Mouse (Mus musculus): Measurements from ENCODE around the gene Prickle2.

Prickle2 gene

GRCm38 (mm10) chr6:92520088-92520875 lies 185.7 kb downstream of the Prickle2 start:
- no peak for DNase-seq (ENCODE audit: low spot score in 2 of 2)

GRCm38 (mm10) chr6:92518438-92518968 lies 187.5 kb downstream of the Prickle2 start:
- no peak for DNase-seq (ENCODE audit: low spot score in 2 of 2)

GRCm38 (mm10) chr6:92517002-92517401 lies 189.0 kb downstream of the Prickle2 start:
- DNase-seq (ENCODE audit: low spot score in 2 of 2), result no peak

- DNase-seq (ENCODE audit: low spot score in 2 of 2), result no peak
Observed at GRCm38 (mm10) chr6:92512001-92512400, 194.0 kb downstream of the Prickle2 start.

- DNase-seq (ENCODE audit: low spot score in 2 of 2), result no peak
Observed at GRCm38 (mm10) chr6:92509712-92510111, 196.2 kb downstream of the Prickle2 start.

- no peak for DNase-seq (ENCODE audit: low spot score in 2 of 2)
Observed at GRCm38 (mm10) chr6:92506276-92506675, 199.7 kb downstream of the Prickle2 start.

GRCm38 (mm10) chr6:92499449-92499848 lies 206.5 kb downstream of the Prickle2 start:
- DNase-seq (ENCODE audit: low spot score in 2 of 2), result no peak

GRCm38 (mm10) chr6:92498574-92498973 lies 207.4 kb downstream of the Prickle2 start:
- DNase-seq (ENCODE audit: low spot score in 2 of 2), result no peak

- DNase-seq (ENCODE audit: low spot score in 2 of 2), result no peak
Observed at GRCm38 (mm10) chr6:92497279-92497678, 208.7 kb downstream of the Prickle2 start.

GRCm38 (mm10) chr6:92495500-92495899 lies 210.5 kb downstream of the Prickle2 start:
- no peak for DNase-seq (ENCODE audit: low spot score in 2 of 2)

- DNase-seq (ENCODE audit: low spot score in 2 of 2), result no peak
Observed at GRCm38 (mm10) chr6:92481690-92481956, 224.3 kb downstream of the Prickle2 start.

GRCm38 (mm10) chr6:92480941-92481689 lies 224.8 kb downstream of the Prickle2 start:
- peak; percentile 79 to 84 for DNase-seq (ENCODE audit: low spot score in 2 of 2)

GRCm38 (mm10) chr6:92478612-92479011 lies 227.3 kb downstream of the Prickle2 start:
- DNase-seq (ENCODE audit: low spot score in 2 of 2), result no peak

- DNase-seq (ENCODE audit: low spot score in 2 of 2), result no peak
Observed at GRCm38 (mm10) chr6:92477621-92478020, 228.3 kb downstream of the Prickle2 start.

- no peak for DNase-seq (ENCODE audit: low spot score in 2 of 2)
Observed at GRCm38 (mm10) chr6:92469456-92469855, 236.5 kb downstream of the Prickle2 start.

GRCm38 (mm10) chr6:92468892-92469291 lies 237.1 kb downstream of the Prickle2 start:
- no peak for DNase-seq (ENCODE audit: low spot score in 2 of 2)

- DNase-seq (ENCODE audit: low spot score in 2 of 2), result no peak
Observed at GRCm38 (mm10) chr6:92468383-92468791, 237.6 kb downstream of the Prickle2 start.

- DNase-seq (ENCODE audit: low spot score in 2 of 2), result peak; percentile 59 to 70
Observed at GRCm38 (mm10) chr6:92467343-92467742, 238.6 kb downstream of the Prickle2 start.

- DNase-seq (ENCODE audit: low spot score in 2 of 2), result no peak
Observed at GRCm38 (mm10) chr6:92465666-92466065, 240.3 kb downstream of the Prickle2 start.

- no peak for DNase-seq (ENCODE audit: low spot score in 2 of 2)
Observed at GRCm38 (mm10) chr6:92464781-92465337, 241.1 kb downstream of the Prickle2 start.

- no peak for DNase-seq (ENCODE audit: low spot score in 2 of 2)
Observed at GRCm38 (mm10) chr6:92463768-92464167, 242.2 kb downstream of the Prickle2 start.

GRCm38 (mm10) chr6:92460750-92461149 lies 245.2 kb downstream of the Prickle2 start:
- no peak for DNase-seq (ENCODE audit: low spot score in 2 of 2)

GRCm38 (mm10) chr6:92458026-92458425 lies 247.9 kb downstream of the Prickle2 start:
- no peak for DNase-seq (ENCODE audit: low spot score in 2 of 2)

Measured in frontal cortex, postnatal 36 days (tissue).